Mouse (Mus musculus): ENCODE data around the gene Narfl. TPM values are rescaled to one million over a fixed set of nuclear protein-coding genes. Genes with fewer than 3 reads are reported as not detected.
"Not testable (repeated sequence)": the region's sequence is repeated elsewhere in the genome, so short reads cannot be mapped to it uniquely, and the experiment has no call there.

The Narfl gene
- polyA plus RNA-seq, 1 experiment = 20.1 TPM

DNA sequence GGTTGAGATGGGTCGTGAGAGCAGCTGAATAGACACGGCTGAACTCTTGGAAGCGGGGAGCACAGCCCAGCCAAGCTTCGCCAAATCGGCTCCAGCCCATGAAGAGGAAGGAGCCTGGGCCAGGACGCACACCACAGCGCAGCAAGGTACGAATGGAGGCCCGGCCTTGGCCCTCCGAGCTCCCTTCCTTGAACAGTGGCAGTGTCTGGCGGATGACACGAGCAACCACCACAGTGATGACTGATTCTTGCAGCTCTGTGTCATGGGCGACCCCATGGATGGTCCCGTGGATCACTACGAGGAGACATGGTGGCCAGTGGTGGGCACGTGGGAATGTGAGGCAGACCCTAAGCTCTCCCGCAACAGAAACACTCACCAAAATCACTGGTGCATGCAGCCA, 21.4 kb downstream of the Narfl start:
- TF ChIP-seq CTCF (IDR thresholded peaks at IDR 0.05; ENCODE audit: insufficient read depth, low read length) (no peak), POLR2A (IDR thresholded peaks at IDR 0.05; ENCODE audit: borderline replicate concordance, extremely low read depth, low read depth, low read length) (no peak)
- Histone ChIP-seq H3K4me3 (replicated peaks; ENCODE audit: extremely low read depth, low read depth, low read length) (no peak overlapping the region), H3K4me1 (ENCODE audit: control insufficient read depth, insufficient read depth, low read length) (peaks cover 14% of the 10 kb centered on the region)
- DNase-seq = no peak
- WGBS = 91% methylated on average over 17 of the region's 17 CpGs

DNA sequence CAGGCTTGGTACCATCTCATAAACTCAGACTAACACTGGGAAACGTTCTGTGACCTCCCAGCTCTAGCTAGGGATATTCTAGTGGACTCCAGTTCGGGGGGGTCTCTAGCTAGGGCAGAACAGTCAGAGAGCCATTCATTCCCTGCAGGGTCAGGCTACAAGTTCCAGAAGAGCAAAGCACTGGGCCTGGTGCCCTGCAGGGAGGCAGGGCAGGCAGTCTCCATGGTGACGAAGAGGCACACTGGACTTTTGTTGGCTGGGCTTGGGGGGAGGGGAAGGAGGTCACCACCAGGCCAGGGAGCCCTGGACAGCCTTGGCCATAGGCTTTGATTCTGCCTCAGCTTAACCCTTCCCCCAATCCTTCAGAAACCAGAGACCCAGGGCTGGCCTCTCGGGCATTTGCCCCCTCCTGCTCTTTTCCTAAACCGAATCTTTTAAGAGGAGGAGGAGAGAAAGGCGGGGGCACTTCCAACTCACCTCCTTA, 22.1 kb downstream of the Narfl start, which contains the start of gene AC134908.4:
AC134908.4 (minus strand) TSS at position 51 of the 484 bp plus-strand sequence.
- TF ChIP-seq POLR2A (IDR thresholded peaks at IDR 0.05; ENCODE audit: borderline replicate concordance, extremely low read depth, low read depth, low read length) (no peak), CTCF (IDR thresholded peaks at IDR 0.05; ENCODE audit: insufficient read depth, low read length) (no peak)
- Histone ChIP-seq H3K4me3 (replicated peaks; ENCODE audit: extremely low read depth, low read depth, low read length) (peak within 1 kb of the TSS; percentile 74), H3K4me1 (ENCODE audit: control insufficient read depth, insufficient read depth, low read length) (peaks cover 14% of the 10 kb centered on the region)
- 49% methylated on average over 6 of the region's 6 CpGs for WGBS
- DNase-seq = no peak

GRCm38 (mm10) chr17:25796211-25796771, 22.7 kb downstream of the Narfl start:
- Histone ChIP-seq H3K4me3 (replicated peaks; ENCODE audit: extremely low read depth, low read depth, low read length) (peak overlapping the region; percentile 74), H3K4me1 (ENCODE audit: control insufficient read depth, insufficient read depth, low read length) (peaks cover 13% of the 10 kb centered on the region)
- TF ChIP-seq POLR2A (IDR thresholded peaks at IDR 0.05; ENCODE audit: borderline replicate concordance, extremely low read depth, low read depth, low read length) (no peak), CTCF (IDR thresholded peaks at IDR 0.05; ENCODE audit: insufficient read depth, low read length) (no peak)
- 2% methylated on average over 37 of the region's 37 CpGs for WGBS
- DNase-seq = peak; percentile 33

GRCm38 (mm10) chr17:25796951-25797369, 23.4 kb downstream of the Narfl start, which contains the start of gene Metrn:
Gene Metrn (minus strand): TSS chr17:25797136.
- WGBS = 1% methylated on average over 35 of the region's 35 CpGs
- H3K4me1 ChIP-seq (ENCODE audit: control insufficient read depth, insufficient read depth, low read length) = peaks cover 11% of the 10 kb centered on the region
- peak within 1 kb of the TSS; percentile 74 for H3K4me3 ChIP-seq (replicated peaks; ENCODE audit: extremely low read depth, low read depth, low read length)
- DNase-seq = peak; percentile 83
- TF ChIP-seq CTCF (IDR thresholded peaks at IDR 0.05; ENCODE audit: insufficient read depth, low read length) = no peak

GRCm38 (mm10) chr17:25801029-25801428, 27.5 kb downstream of the Narfl start:
- DNase-seq = peak; percentile 45
- Histone ChIP-seq H3K4me3 (replicated peaks; ENCODE audit: extremely low read depth, low read depth, low read length) (no peak overlapping the region), H3K4me1 (ENCODE audit: control insufficient read depth, insufficient read depth, low read length) (peaks cover 7% of the 10 kb centered on the region; the same call in 1 of the 2 replicates)
- TF ChIP-seq POLR2A (IDR thresholded peaks at IDR 0.05; ENCODE audit: borderline replicate concordance, extremely low read depth, low read depth, low read length) (no peak), CTCF (IDR thresholded peaks at IDR 0.05; ENCODE audit: insufficient read depth, low read length) (peak; percentile 76)
- WGBS = 4% methylated on average over 6 of the region's 6 CpGs

- no peak for DNase-seq
- 4% methylated on average over 10 of the region's 10 CpGs for WGBS
- TF ChIP-seq POLR2A (IDR thresholded peaks at IDR 0.05; ENCODE audit: borderline replicate concordance, extremely low read depth, low read depth, low read length) (no peak), CTCF (IDR thresholded peaks at IDR 0.05; ENCODE audit: insufficient read depth, low read length) (no peak)
- no peak overlapping the region for H3K4me3 ChIP-seq (replicated peaks; ENCODE audit: extremely low read depth, low read depth, low read length)
- no peaks in the 10 kb centered on the region for H3K4me1 ChIP-seq (ENCODE audit: control insufficient read depth, insufficient read depth, low read length)
Measured at GRCm38 (mm10) chr17:25802825-25803517, 29.4 kb downstream of the Narfl start.

GRCm38 (mm10) chr17:25806507-25806906, 32.9 kb downstream of the Narfl start:
- TF ChIP-seq CTCF (IDR thresholded peaks at IDR 0.05; ENCODE audit: insufficient read depth, low read length) = no peak
- TF ChIP-seq POLR2A (IDR thresholded peaks at IDR 0.05; ENCODE audit: borderline replicate concordance, extremely low read depth, low read depth, low read length) = no peak
- Histone ChIP-seq H3K4me3 (replicated peaks; ENCODE audit: extremely low read depth, low read depth, low read length) (no peak overlapping the region), H3K4me1 (ENCODE audit: control insufficient read depth, insufficient read depth, low read length) (no peaks in the 10 kb centered on the region; the same call in 1 of the 2 replicates)
- 77% methylated on average over 4 of the region's 4 CpGs for WGBS
- DNase-seq = no peak

- H3K4me1 ChIP-seq (ENCODE audit: control insufficient read depth, insufficient read depth, low read length); DNase-seq; H3K4me3 ChIP-seq (replicated peaks; ENCODE audit: extremely low read depth, low read depth, low read length): not testable (repeated sequence)
- WGBS = 40% methylated on average over 2 of the region's 2 CpGs
Measured at GRCm38 (mm10) chr17:25807452-25807851, 33.9 kb downstream of the Narfl start.

DNA sequence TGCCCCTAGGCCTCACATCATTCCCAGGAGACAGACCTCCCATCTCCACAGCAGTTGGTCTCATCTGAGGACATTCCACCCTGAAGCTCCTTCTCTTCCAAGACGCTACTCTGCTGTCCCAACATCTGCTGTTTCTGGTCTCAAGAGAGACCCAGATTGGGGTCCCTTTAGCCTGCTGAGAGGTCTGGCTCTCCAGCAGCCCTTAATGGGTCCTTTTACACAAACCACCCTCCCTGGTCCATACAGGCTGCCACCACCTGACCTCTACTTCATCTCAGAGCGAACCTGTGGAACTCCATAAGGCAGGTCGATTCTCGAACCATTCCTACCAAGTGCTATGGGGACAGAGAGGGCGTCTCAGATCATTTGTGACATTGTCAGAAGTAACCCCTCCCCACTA, 34.5 kb downstream of the Narfl start:
- no peak for DNase-seq
- WGBS = 37% methylated on average over 5 of the region's 5 CpGs
- no peak overlapping the region for H3K4me3 ChIP-seq (replicated peaks; ENCODE audit: extremely low read depth, low read depth, low read length)
- H3K4me1 ChIP-seq (ENCODE audit: control insufficient read depth, insufficient read depth, low read length) = no peaks in the 10 kb centered on the region; the same call in 1 of the 2 replicates
- TF ChIP-seq CTCF (IDR thresholded peaks at IDR 0.05; ENCODE audit: insufficient read depth, low read length) (no peak), POLR2A (IDR thresholded peaks at IDR 0.05; ENCODE audit: borderline replicate concordance, extremely low read depth, low read depth, low read length) (no peak)

Data from lung, adult 2 months (tissue).